Mouse (Mus musculus) spleen, adult 18-20 months (tissue): ENCODE measurements around the gene Taar9.
"Not testable (repeated sequence)": the region's sequence is repeated elsewhere in the genome, so short reads cannot be mapped to it uniquely, and the experiment has no call there.

ENCODE experiments used
- DNase-seq, 2 experiments: peaks; one replicate each; pipeline ENCODE4 v3.0.0; 2022; ENCODE audit warnings: mixed read lengths in 2 of 2

The Taar9 gene

GRCm38 (mm10) chr10:24074751-24075150, 34.6 kb downstream of the Taar9 start:
- DNase-seq = not testable (repeated sequence)

GRCm38 (mm10) chr10:24058986-24059385, 50.3 kb downstream of the Taar9 start:
- DNase-seq = no peak
